Mouse (Mus musculus): ENCODE results near the gene Bcl2.

- TF ChIP-seq MAFK (IDR thresholded peaks at IDR 0.05; ENCODE audit: insufficient read depth, low read depth, low read length) (no peak), ZC3H11A (IDR thresholded peaks at IDR 0.05; ENCODE audit: borderline replicate concordance, low read depth, low read length) (no peak)
These were observed 130.5 kb downstream of the Bcl2 start for GRCm38 (mm10) chr1:106583245-106584241.
